Mouse (Mus musculus) E14TG2a.4 (cell line): ENCODE results near the gene Tnrc6a.

Source experiments
- CTCF ChIP-seq: conservative IDR thresholded peaks from 2 replicates; pipeline ENCODE4 v1.5.1; 2014; ENCODE audit warnings: low read length
- NANOG ChIP-seq: IDR thresholded peaks from 2 replicates; pipeline ENCODE4 v1.6.1; 2014; ENCODE audit warnings: borderline replicate concordance, low read length, mixed read lengths
- POU5F1 ChIP-seq: IDR thresholded peaks from 2 replicates; pipeline ENCODE4 v1.6.1; 2014; ENCODE audit warnings: low read length, borderline replicate concordance

- TF ChIP-seq NANOG (no peak), CTCF (no peak), POU5F1 (no peak)
Observed at GRCm38 (mm10) chr7:123083441-123084123, 40.1 kb upstream of the Tnrc6a start.
